Mouse (Mus musculus): ENCODE results near the gene Madd.

DNA sequence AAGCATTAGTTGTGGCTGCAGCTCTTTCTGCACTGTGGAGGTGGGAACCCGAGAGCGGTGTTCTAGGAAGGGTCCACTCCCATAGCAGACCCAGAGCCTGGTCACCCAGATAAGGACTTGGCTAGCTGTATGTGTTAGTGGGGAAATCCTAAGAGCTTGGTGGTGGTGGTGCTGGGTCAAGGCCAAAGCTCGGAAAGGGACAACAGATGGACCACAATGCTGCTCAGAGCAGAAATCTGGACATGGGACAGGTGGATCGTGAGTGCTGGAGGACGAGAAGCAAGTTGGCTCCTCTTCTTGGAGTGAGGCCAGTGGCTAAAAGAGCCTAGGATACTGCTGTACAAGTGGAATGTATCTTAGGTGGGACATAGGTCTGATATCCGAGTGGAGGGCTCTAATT lies 64.1 kb downstream of the Madd start:
- no peak for TF ChIP-seq CTCF (IDR thresholded peaks at IDR 0.05; ENCODE audit: low read depth, low read length)
- no peak for TF ChIP-seq POLR2A (IDR thresholded peaks at IDR 0.05; ENCODE audit: borderline replicate concordance, low read depth, low read length)

Data from bone marrow macrophage, adult 2 months (primary cell).